Mouse (Mus musculus) liver, embryonic 12.5 days (tissue): Measurements from ENCODE around the gene Rpl11. TPM values are rescaled to one million over a fixed set of nuclear protein-coding genes. Genes with fewer than 3 reads are reported as not detected.

Experiments used
- ATAC-seq: fragments of 200-750 bp; cut with Nextera tagmentation; 2 replicates; pipeline ENCODE4 v1.8.0; 2017; ENCODE audit warnings: moderate number of reproducible peaks, mild to moderate bottlenecking, moderate library complexity
- H3K27ac ChIP-seq: fragments of 300-500 bp; sonication (generic); 2 replicates; pipeline ENCODE4 v1.5.1; 2016; ENCODE audit warnings: mild to moderate bottlenecking
- H3K27me3 ChIP-seq: fragments of 300-500 bp; sonication (generic); replicated peaks from 2 replicates; pipeline ENCODE4 v1.6.1; 2016; ENCODE audit warnings: mild to moderate bottlenecking, moderate library complexity
- H3K36me3 ChIP-seq: fragments of 300-500 bp; sonication (generic); 2 replicates; pipeline ENCODE4 v1.6.1; 2016; ENCODE audit warnings: mild to moderate bottlenecking, moderate library complexity
- H3K4me1 ChIP-seq: fragments of 300-500 bp; sonication (generic); 2 replicates; pipeline ENCODE4 v1.6.1; 2016
- H3K4me2 ChIP-seq: fragments of 300-500 bp; sonication (generic); 2 replicates; pipeline ENCODE4 v1.6.1; 2016; ENCODE audit warnings: mild to moderate bottlenecking, moderate library complexity
- H3K4me3 ChIP-seq: fragments of 300-500 bp; sonication (generic); 2 replicates; pipeline ENCODE4 v1.5.1; 2016; ENCODE audit warnings: mild to moderate bottlenecking, moderate library complexity
- H3K9ac ChIP-seq: fragments of 300-500 bp; sonication (generic); 2 replicates; pipeline ENCODE4 v1.6.1; 2016; ENCODE audit warnings: mild to moderate bottlenecking, moderate library complexity
- H3K9me3 ChIP-seq: fragments of 300-500 bp; sonication (generic); replicated peaks from 2 replicates; pipeline ENCODE4 v1.6.1; 2016; ENCODE audit warnings: mild to moderate bottlenecking, moderate library complexity
- WGBS: fragments of 180-500 bp; shearing (Covaris S2); methylation state at CpG from one replicate; pipeline ENCODE4 v1.1.7; 2016; ENCODE audit not compliant: insufficient replicate concordance; 5-methylcytosine and 5-hydroxymethylcytosine counted together
- polyA plus RNA-seq: library from polyadenylated mRNA; unstranded; fragments of >200 nt; fragmentation: Nextera tagmentation; extraction: Ambion mirVana; gene quantifications from 2 replicates; pipeline ENCODE4 v1.2.1, GENCODE M21; 2016

Gene Rpl11
- polyA plus RNA-seq, 1 experiment from 2014 or later: 362 TPM

- H3K4me1 ChIP-seq: peaks cover 27% of the 10 kb centered on the region
- 72% methylated on average over 6 of the region's 6 CpGs for WGBS
Measured at GRCm38 (mm10) chr4:136043784-136044400, 9.3 kb downstream of the Rpl11 start.

DNA sequence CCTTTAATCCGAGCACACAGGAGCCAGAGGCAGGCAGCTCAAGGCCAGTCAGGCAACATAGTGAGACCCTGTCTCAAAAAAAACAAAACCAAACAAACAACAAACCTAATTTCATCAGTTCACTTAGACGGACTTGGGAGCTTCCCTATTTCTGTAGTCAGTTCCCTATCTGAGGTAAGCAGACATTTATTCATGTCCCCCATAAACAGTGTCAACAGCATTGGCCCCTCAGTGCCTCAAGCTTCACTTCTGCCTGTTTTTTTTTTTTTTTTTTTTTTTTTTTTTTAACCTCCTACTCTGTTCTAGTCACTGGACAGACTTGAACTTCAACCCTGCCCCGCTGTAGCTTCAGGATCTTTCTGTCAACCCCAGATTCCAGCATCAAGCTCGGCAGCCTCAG is 18.1 kb downstream of the Rpl11 start:
- 50% methylated on average over 4 of the region's 4 CpGs for WGBS
- ATAC-seq: no peak
- Histone ChIP-seq H3K9ac (no peak overlapping the region), H3K9me3 (no peaks in the 10 kb centered on the region), H3K4me2 (no peak overlapping the region), H3K36me3 (no peaks in the 10 kb centered on the region), H3K27ac (peak overlapping the region; percentile 46), H3K27me3 (no peaks in the 10 kb centered on the region), H3K4me3 (no peak overlapping the region), H3K4me1 (peaks cover 28% of the 10 kb centered on the region)

More at GRCm38 (mm10) chr4:136043784-136044400, 9.3 kb downstream of the Rpl11 start:
- Histone ChIP-seq H3K27me3 (no peaks in the 10 kb centered on the region), H3K9ac (no peak overlapping the region), H3K4me2 (no peak overlapping the region), H3K36me3 (peaks cover 49% of the 10 kb centered on the region), H3K9me3 (no peaks in the 10 kb centered on the region), H3K27ac (no peak overlapping the region), H3K4me3 (no peak overlapping the region)
- no peak for ATAC-seq

- Histone ChIP-seq H3K27ac (no peak overlapping the region), H3K9ac (no peak overlapping the region), H3K36me3 (no peaks in the 10 kb centered on the region), H3K4me1 (peaks cover 47% of the 10 kb centered on the region), H3K4me2 (no peak overlapping the region), H3K4me3 (no peak overlapping the region), H3K27me3 (no peaks in the 10 kb centered on the region), H3K9me3 (no peaks in the 10 kb centered on the region)
- 53% methylated on average over 1 of the region's 1 CpGs for WGBS
- ATAC-seq: no peak
Measured at GRCm38 (mm10) chr4:136033231-136033630, 20.0 kb downstream of the Rpl11 start.

DNA sequence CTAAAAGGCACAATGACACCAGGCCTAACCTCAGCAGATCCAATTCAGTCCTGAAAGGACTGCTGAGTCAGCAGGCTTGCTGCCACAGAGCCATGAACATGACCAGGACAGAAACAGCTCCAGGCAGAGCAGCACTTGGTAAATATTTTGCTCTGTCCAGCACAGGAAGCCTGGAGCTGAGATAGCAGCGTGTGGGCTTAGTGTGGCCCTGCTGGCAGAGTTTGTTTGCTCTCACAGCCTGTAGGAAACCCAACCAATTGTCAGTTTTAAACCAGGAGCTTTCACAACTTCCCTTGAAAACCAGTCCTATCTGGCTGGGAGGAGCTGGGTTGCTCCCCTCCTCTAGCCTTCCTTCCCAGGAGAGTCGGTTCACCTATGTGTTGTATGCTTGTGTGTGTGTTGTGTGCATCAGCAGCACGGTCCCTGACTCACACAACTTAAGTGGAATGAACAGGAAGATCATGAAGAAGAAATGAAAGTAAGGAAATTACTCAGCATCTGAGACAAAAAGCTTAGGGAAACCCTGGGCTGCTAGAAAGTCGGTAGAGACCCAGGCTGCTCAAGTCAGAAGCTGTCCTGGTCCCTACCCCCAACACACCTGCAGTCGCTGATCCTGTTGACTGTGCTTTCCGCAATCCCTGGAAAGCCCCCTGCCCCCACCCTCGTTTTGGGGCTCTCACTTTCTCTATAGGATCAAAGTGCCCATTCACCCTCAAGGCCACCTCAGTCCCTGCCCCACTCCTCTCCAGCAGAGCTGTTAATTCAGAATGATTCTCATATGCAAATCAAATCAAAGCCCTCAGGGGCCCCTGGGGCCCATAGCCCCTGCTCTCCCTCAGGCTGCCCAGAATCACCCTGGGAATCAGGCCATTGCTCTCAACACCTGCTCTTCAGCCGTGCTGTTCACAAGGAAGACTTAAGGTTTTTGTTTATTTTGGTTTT is 22.0 kb downstream of the Rpl11 start:
- H3K9ac ChIP-seq: peak overlapping the region; percentile 29; the same call in 1 of the 2 replicates

GRCm38 (mm10) chr4:136028689-136029088 is 24.5 kb downstream of the Rpl11 start:
- Histone ChIP-seq H3K4me3 (no peak overlapping the region), H3K4me1 (peaks cover 49% of the 10 kb centered on the region), H3K27me3 (no peaks in the 10 kb centered on the region), H3K27ac (peak overlapping the region; percentile 77), H3K36me3 (no peaks in the 10 kb centered on the region), H3K9ac (no peak overlapping the region; the same call in 1 of the 2 replicates), H3K9me3 (no peaks in the 10 kb centered on the region), H3K4me2 (peak overlapping the region; percentile 41)
- ATAC-seq: peak; percentile 44; the same call in 1 of the 2 replicates
- 45% methylated on average over 5 of the region's 5 CpGs for WGBS

More for the DNA sequence above, 22.0 kb downstream of the Rpl11 start:
- H3K9me3 ChIP-seq: no peaks in the 10 kb centered on the region
- peak overlapping the region; percentile 83 for H3K27ac ChIP-seq
- peak overlapping the region; percentile 53 for H3K4me2 ChIP-seq
- H3K36me3 ChIP-seq: no peaks in the 10 kb centered on the region
- peak; percentile 76 for ATAC-seq
- 12% methylated on average over 8 of the region's 8 CpGs for WGBS
- H3K27me3 ChIP-seq: no peaks in the 10 kb centered on the region
- peaks cover 54% of the 10 kb centered on the region for H3K4me1 ChIP-seq
- peak overlapping the region; percentile 19; the same call in 1 of the 2 replicates for H3K4me3 ChIP-seq

- no peak for ATAC-seq
- H3K4me1 ChIP-seq: peaks cover 46% of the 10 kb centered on the region
- WGBS: 51% methylated on average over 19 of the region's 19 CpGs
- peak overlapping the region; percentile 77 for H3K27ac ChIP-seq
- H3K4me3 ChIP-seq: 0 out of 2 replicates have a peak overlapping the region, but pooled peaks have one; percentile 3
- no peaks in the 10 kb centered on the region for H3K27me3 ChIP-seq
- no peaks in the 10 kb centered on the region for H3K36me3 ChIP-seq
- no peak overlapping the region; the same call in 1 of the 2 replicates for H3K9ac ChIP-seq
- no peaks in the 10 kb centered on the region for H3K9me3 ChIP-seq
- peak overlapping the region; percentile 41 for H3K4me2 ChIP-seq
Measured at GRCm38 (mm10) chr4:136028132-136028564, 25.1 kb downstream of the Rpl11 start.

DNA sequence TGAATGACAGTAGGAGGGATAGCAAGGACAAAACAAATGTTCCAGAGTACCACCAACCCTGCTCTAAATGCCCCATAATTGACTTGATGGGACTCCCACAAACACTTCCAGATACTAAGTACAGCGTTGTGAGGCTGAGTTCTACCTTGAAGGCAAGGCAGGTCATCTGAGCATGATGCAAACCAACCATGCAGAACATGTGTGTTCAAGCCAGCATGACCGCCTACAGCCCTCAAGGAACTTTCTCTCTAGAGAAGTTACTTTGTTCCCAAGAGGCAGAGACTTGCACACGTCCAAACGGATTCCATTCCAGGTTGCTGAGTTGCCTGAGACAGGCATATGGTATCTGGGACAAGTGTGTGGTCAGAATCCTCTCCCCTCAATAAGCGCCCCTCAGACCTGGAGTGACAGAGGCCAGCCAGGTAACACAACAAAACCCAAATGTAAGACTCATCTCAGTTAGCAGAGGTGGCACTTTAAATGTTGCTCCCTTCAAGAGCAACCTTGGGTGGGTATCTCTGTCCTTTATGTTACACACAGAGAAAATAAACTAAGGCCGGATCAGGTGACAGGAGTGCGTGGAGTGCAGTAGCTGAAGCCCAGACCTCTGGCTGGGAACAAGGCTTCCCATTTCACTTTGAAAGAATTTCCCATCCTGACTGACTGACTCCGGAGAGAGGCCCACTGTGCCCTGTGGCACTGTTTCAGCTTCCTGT is 25.7 kb downstream of the Rpl11 start:
- no peak overlapping the region for H3K4me3 ChIP-seq
- peaks cover 46% of the 10 kb centered on the region for H3K4me1 ChIP-seq
- H3K36me3 ChIP-seq: no peaks in the 10 kb centered on the region
- no peaks in the 10 kb centered on the region for H3K9me3 ChIP-seq
- peak overlapping the region; percentile 77 for H3K27ac ChIP-seq
- peak overlapping the region; percentile 41; the same call in 1 of the 2 replicates for H3K4me2 ChIP-seq
- 72% methylated on average over 8 of the region's 8 CpGs for WGBS
- no peaks in the 10 kb centered on the region for H3K27me3 ChIP-seq
- ATAC-seq: no peak
- no peak overlapping the region for H3K9ac ChIP-seq

- H3K27me3 ChIP-seq: no peaks in the 10 kb centered on the region
- WGBS: 64% methylated on average over 1 of the region's 1 CpGs
- no peak overlapping the region for H3K4me3 ChIP-seq
- H3K9ac ChIP-seq: no peak overlapping the region
- no peak overlapping the region for H3K27ac ChIP-seq
- no peak overlapping the region for H3K4me2 ChIP-seq
- H3K4me1 ChIP-seq: peaks cover 38% of the 10 kb centered on the region
- H3K36me3 ChIP-seq: no peaks in the 10 kb centered on the region
- no peak for ATAC-seq
- H3K9me3 ChIP-seq: no peaks in the 10 kb centered on the region
Measured at GRCm38 (mm10) chr4:136025350-136025749, 27.9 kb downstream of the Rpl11 start.

DNA sequence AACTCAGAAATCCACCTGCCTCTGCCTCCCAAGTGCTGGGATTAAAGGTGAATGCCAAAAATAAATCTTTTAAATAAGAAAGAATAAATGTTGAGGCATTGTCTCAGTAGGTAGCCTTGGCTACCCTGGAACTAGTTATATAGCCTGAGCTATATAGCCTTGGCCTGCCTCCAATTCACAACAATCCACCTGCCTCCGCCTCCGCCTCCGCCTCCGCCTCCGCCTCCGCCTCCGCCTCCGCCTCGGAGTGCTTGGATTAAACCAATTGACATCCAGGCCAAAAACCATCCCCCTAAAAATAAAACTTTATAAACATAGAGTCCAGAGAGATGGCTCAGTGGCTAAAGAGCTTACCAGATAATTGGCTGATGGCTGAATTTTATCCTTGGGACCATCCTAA is 30.3 kb downstream of the Rpl11 start:
- no peak for ATAC-seq
- H3K9ac ChIP-seq: no peak overlapping the region
- H3K4me2 ChIP-seq: no peak overlapping the region
- no peak overlapping the region for H3K27ac ChIP-seq
- H3K9me3 ChIP-seq: no peaks in the 10 kb centered on the region
- H3K4me3 ChIP-seq: no peak overlapping the region
- peaks cover 36% of the 10 kb centered on the region for H3K4me1 ChIP-seq
- peaks cover 13% of the 10 kb centered on the region for H3K36me3 ChIP-seq
- no peaks in the 10 kb centered on the region for H3K27me3 ChIP-seq
- 94% methylated on average over 9 of the region's 9 CpGs for WGBS

GRCm38 (mm10) chr4:136021549-136022047 is 31.6 kb downstream of the Rpl11 start, which contains the start of gene Eloa:
Gene Eloa, minus strand, starts transcription at chr4:136021763.
- peaks cover 37% of the 10 kb centered on the region for H3K4me1 ChIP-seq
- no peaks in the 10 kb centered on the region for H3K9me3 ChIP-seq
- peak within 1 kb of the TSS; percentile 90 for H3K4me2 ChIP-seq
- ATAC-seq: peak; percentile 97
- peak within 1 kb of the TSS; percentile 98 for H3K4me3 ChIP-seq
- 1% methylated on average over 38 of the region's 48 CpGs for WGBS
- H3K36me3 ChIP-seq: peaks cover 20% of the 10 kb centered on the region
- H3K9ac ChIP-seq: peak within 1 kb of the TSS; percentile 100
- peak within 1 kb of the TSS; percentile 96 for H3K27ac ChIP-seq
- H3K27me3 ChIP-seq: no peaks in the 10 kb centered on the region

- peak overlapping the region; percentile 96 for H3K27ac ChIP-seq
- under 1% methylated on average over 59 of the region's 62 CpGs for WGBS
- H3K9me3 ChIP-seq: no peaks in the 10 kb centered on the region
- peak overlapping the region; percentile 100 for H3K9ac ChIP-seq
- H3K36me3 ChIP-seq: peaks cover 20% of the 10 kb centered on the region
- peaks cover 44% of the 10 kb centered on the region for H3K4me1 ChIP-seq
- ATAC-seq: peak; percentile 68
- H3K4me2 ChIP-seq: peak overlapping the region; percentile 90
- no peaks in the 10 kb centered on the region for H3K27me3 ChIP-seq
- H3K4me3 ChIP-seq: peak overlapping the region; percentile 98
Measured at GRCm38 (mm10) chr4:136020743-136021548, 32.3 kb downstream of the Rpl11 start.
